Mouse (Mus musculus) neural tube, embryonic 14.5 days (tissue): ENCODE data around the gene Ncapd3. TPM values are rescaled to one million over a fixed set of nuclear protein-coding genes. Genes with fewer than 3 reads are reported as not detected.

Source experiments
- ATAC-seq: fragments of 200-750 bp; cut with Nextera tagmentation; 2 replicates; pipeline ENCODE4 v1.8.0; 2017; ENCODE audit warnings: low read depth, mild to moderate bottlenecking, moderate TSS enrichment, moderate library complexity
- H3K27ac ChIP-seq: fragments of 300-500 bp; sonication (generic); 2 replicates; pipeline ENCODE4 v1.5.1; 2014; ENCODE audit warnings: low read depth, mild to moderate bottlenecking, control low read depth, low read length, moderate library complexity, mixed read lengths
- H3K27me3 ChIP-seq: fragments of 300-500 bp; sonication (generic); 2 replicates; pipeline ENCODE4 v1.6.1; 2014; ENCODE audit warnings: low read length; ENCODE audit not compliant: control insufficient read depth, insufficient read depth
- H3K36me3 ChIP-seq: fragments of 300-500 bp; sonication (generic); 2 replicates; pipeline ENCODE4 v1.6.1; 2014; ENCODE audit warnings: low read length, mixed read lengths; ENCODE audit not compliant: control insufficient read depth, insufficient read depth
- H3K4me1 ChIP-seq: fragments of 300-500 bp; sonication (generic); 2 replicates; pipeline ENCODE4 v1.6.1; 2014; ENCODE audit warnings: low read length; ENCODE audit not compliant: control insufficient read depth, insufficient read depth
- H3K4me2 ChIP-seq: fragments of 300-500 bp; sonication (generic); 2 replicates; pipeline ENCODE4 v1.6.1; 2014; ENCODE audit warnings: mild to moderate bottlenecking, low read depth, low read length, control low read depth
- H3K4me3 ChIP-seq: fragments of 300-500 bp; sonication (generic); 2 replicates; pipeline ENCODE4 v1.5.1; 2014; ENCODE audit warnings: low read depth, low read length, control low read depth, mixed read lengths
- H3K9ac ChIP-seq: fragments of 300-500 bp; sonication (generic); replicated peaks from 2 replicates; pipeline ENCODE4 v1.6.1; 2014; ENCODE audit warnings: low read depth, mild to moderate bottlenecking, control low read depth, low read length, mixed read lengths
- H3K9me3 ChIP-seq: fragments of 300-500 bp; sonication (generic); 2 replicates; pipeline ENCODE4 v1.6.1; 2016; ENCODE audit warnings: low read length; ENCODE audit not compliant: control insufficient read depth
- WGBS: fragments of 180-500 bp; shearing (Covaris S2); extraction: QIAGEN DNeasy Blood & Tissue Kit; methylation state at CpG from one replicate; pipeline ENCODE4 v1.1.7; 2014; 5-methylcytosine and 5-hydroxymethylcytosine counted together
- polyA plus RNA-seq: library from polyadenylated mRNA; unstranded; fragments of >200 nt; fragmentation: Nextera tagmentation; extraction: Ambion mirVana; gene quantifications from 2 replicates; pipeline ENCODE4 v1.2.1, GENCODE M21; 2014

The Ncapd3 gene
- polyA plus RNA-seq, 1 experiment from 2014 or later, result 16.7 TPM

DNA sequence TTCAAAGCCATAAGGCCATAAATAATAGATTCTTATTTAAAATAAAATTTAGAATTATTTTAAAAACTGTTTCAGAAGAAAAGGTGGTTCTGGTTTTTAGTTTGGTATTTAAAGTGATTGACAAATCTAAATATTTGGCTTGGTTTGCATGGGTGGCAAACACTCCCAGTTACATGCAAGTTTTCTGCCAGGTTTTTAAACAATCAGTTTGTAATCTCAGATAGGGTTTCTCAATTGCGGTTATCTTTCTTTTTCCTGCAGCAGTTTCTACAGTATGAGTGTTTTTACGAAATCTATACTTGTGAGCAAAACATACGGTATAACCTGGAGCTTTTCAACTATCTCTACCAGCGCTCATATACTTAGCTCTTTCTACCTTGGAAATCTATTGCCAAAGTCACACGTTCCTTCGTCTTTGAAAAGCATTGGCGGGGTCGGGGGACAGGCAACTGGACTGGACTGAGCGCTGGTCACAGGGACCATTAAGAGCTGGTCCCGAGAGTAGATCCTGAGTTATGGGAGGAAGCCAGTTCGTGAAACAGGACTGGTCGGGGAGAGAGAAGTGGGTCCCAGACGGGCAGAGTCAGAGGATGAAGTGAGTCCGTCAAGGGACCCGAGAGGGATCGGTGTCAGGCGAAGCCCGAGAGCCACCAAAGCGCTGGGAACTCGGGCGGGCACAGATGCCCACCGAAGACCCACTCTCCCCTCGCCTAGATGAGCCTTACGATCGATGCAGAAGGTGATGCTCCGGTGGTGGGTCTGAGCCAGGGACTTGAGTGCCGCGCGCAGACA, 31.1 kb upstream of the Ncapd3 start:
- H3K4me2 ChIP-seq, result peak overlapping the region; percentile 59
- peak; percentile 71 for ATAC-seq
- H3K27ac ChIP-seq, result peak overlapping the region; percentile 48; the same call in 1 of the 2 replicates
- WGBS, result 4% methylated on average over 29 of the region's 29 CpGs
- H3K27me3 ChIP-seq, result no peaks in the 10 kb centered on the region
- no peaks in the 10 kb centered on the region for H3K9me3 ChIP-seq
- H3K9ac ChIP-seq, result peak overlapping the region; percentile 74
- H3K36me3 ChIP-seq, result no peaks in the 10 kb centered on the region
- peak overlapping the region; percentile 69 for H3K4me3 ChIP-seq
- H3K4me1 ChIP-seq, result peaks cover 10% of the 10 kb centered on the region; the same call in 1 of the 2 replicates

DNA sequence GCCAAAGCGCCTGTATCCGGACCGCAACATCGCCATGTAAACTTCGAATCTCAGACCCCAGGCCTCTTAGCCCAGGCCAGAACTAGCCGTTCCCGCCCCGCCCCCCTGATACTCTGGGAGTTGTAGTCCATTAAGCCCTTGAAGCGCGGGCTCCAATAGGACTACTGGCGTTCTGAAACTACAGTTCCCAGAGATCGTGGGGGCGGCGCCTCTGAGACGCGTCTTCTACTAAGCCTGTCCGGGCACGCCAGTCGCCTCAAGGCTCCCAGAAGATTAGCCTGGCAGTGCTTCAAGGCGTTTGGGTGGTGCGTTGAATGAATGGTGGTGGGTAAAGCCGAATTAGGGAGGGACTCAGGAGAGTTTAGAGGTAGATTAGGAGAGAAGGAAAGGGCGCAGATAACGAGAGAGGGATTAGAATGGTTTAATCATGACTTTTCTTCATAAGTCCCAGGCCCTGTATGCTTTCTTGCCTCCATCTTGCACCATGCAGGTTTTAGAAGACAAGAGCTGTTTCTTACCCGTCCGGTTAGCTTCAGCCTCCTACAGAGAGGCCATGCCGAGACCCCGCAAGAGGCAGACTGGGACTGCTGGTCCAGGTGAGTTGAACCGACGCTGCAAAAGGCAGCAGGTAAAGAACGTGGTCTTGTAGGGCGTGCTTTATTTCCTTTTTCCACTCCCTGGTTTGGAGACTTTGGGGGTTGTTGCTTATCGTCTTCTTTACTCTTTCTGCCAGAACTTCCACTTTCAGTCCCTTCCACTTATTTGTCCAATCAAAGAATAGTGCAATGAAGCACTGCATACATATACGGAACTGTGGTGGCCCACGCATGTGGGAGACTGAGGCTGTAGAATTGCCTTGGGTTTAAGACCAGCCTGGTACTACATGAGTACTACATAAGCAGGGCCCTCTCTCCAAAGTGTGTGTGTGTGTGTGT, 30.2 kb upstream of the Ncapd3 start, which contains the start of the genes Acad8 and Thyn1:
TSS of gene Acad8 (minus strand) at position 106 of the 935 bp plus-strand sequence.
TSS of gene Thyn1 (plus strand) at position 250 of the 935 bp plus-strand sequence.
- WGBS, result 1% methylated on average over 35 of the region's 35 CpGs
- no peaks in the 10 kb centered on the region for H3K27me3 ChIP-seq
- no peaks in the 10 kb centered on the region for H3K9me3 ChIP-seq
- peak within 1 kb of the TSS; percentile 74 for H3K9ac ChIP-seq
- H3K36me3 ChIP-seq, result peaks cover 6% of the 10 kb centered on the region
- ATAC-seq, result peak; percentile 100
- peak within 1 kb of the TSS; percentile 64 for H3K27ac ChIP-seq
- peak within 1 kb of the TSS; percentile 69 for H3K4me3 ChIP-seq
- peak within 1 kb of the TSS; percentile 71 for H3K4me2 ChIP-seq
- H3K4me1 ChIP-seq, result peaks cover 10% of the 10 kb centered on the region; the same call in 1 of the 2 replicates

DNA sequence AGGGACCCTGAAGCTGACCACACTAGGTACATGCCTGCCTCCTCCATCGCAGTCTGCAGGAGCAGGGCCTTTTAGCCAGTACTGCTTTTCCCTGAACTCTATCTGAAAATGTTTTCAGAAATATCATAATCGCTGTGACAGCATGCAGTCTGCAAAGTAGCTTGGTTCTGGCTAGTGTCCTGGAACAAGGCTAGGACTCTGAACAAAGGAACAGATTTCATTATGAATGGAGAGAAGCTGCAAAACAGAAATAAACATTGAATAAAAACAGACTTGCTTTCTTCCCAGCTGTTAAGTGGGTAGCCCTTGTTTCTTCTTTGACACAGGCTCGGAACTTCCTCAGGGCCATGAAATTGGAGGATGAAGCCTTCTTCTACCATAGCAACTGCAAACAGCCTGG, 24.7 kb upstream of the Ncapd3 start:
- H3K9ac ChIP-seq, result no peak overlapping the region
- ATAC-seq, result no peak
- WGBS, result 84% methylated on average over 3 of the region's 3 CpGs
- no peak overlapping the region for H3K4me2 ChIP-seq
- H3K4me1 ChIP-seq, result peaks cover 8% of the 10 kb centered on the region; the same call in 1 of the 2 replicates
- H3K4me3 ChIP-seq, result no peak overlapping the region
- H3K27me3 ChIP-seq, result no peaks in the 10 kb centered on the region
- H3K9me3 ChIP-seq, result no peaks in the 10 kb centered on the region
- H3K36me3 ChIP-seq, result peaks cover 53% of the 10 kb centered on the region
- no peak overlapping the region for H3K27ac ChIP-seq

DNA sequence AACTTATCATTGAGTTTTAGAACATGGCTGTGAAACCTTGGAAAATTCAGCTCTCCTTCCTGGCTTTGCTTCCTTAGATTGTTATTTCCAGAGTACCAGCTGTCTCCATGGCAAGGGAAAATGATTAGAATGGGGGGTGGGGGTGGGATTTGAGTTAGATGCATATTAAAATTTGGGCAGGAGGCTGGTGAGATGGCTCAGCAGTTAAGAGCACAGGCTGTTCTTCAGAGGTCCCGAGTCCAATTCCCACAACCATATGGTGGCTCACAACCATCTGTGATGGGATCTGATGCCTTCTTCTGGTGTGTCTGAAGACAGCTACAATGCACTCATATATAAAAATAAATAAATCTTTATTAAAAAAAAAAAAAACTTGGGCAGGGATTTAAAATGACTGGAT, 24.0 kb upstream of the Ncapd3 start:
- H3K36me3 ChIP-seq, result peaks cover 58% of the 10 kb centered on the region

DNA sequence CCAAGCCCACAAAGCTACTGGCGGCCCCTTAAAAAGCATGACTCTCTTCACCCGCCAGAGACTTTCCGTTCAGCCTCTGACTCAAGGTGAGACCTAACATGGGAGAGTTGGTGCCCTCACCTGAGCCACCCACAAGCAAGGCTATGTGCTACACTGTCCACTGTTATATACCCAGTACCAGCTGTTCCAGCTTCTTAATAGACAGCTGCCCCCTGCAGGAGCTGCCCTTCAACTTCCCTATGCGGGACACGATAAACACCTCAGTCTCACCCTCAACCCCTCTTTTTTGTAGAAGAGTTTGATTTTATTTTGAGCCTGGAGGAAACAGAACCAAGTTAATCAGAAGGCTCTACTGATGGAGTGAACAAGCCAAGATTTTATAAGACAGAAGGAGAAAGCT, 23.1 kb upstream of the Ncapd3 start:
- no peak overlapping the region for H3K27ac ChIP-seq
- peaks cover 61% of the 10 kb centered on the region for H3K36me3 ChIP-seq
- H3K9ac ChIP-seq, result no peak overlapping the region
- no peak overlapping the region for H3K4me3 ChIP-seq
- H3K27me3 ChIP-seq, result no peaks in the 10 kb centered on the region
- no peaks in the 10 kb centered on the region for H3K4me1 ChIP-seq
- WGBS, result 94% methylated on average over 5 of the region's 5 CpGs
- H3K9me3 ChIP-seq, result no peaks in the 10 kb centered on the region
- ATAC-seq, result peak; percentile 35; the same call in 1 of the 2 replicates
- no peak overlapping the region for H3K4me2 ChIP-seq

More for the DNA sequence above, 24.0 kb upstream of the Ncapd3 start:
- Histone ChIP-seq H3K4me3 (no peak overlapping the region), H3K9me3 (no peaks in the 10 kb centered on the region), H3K4me1 (peaks cover 2% of the 10 kb centered on the region; the same call in 1 of the 2 replicates), H3K4me2 (no peak overlapping the region), H3K27me3 (no peaks in the 10 kb centered on the region), H3K9ac (no peak overlapping the region), H3K27ac (no peak overlapping the region)
- no peak for ATAC-seq
- WGBS, result 68% methylated on average over 1 of the region's 1 CpGs

DNA sequence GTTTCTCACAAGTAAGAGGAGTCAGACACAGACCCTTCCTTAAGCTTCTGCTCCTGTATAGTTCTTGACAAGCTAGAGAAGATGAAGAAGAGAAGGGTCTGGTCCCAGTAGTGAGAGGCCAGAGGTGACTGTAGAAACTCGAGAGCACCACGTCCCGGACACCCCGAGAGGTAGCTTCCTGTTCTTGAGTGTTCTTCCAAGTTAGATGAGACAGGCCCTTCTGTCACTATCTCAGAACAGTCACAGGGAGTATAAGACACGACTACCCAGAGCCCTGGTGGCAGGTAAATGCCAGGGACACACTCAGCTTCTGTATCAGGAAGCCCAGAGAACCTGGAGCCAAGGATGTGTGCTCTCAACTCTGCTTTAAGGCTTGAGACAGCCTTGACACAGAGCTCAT, 20.7 kb upstream of the Ncapd3 start:
- Histone ChIP-seq H3K9ac (no peak overlapping the region), H3K36me3 (peaks cover 81% of the 10 kb centered on the region), H3K27ac (no peak overlapping the region), H3K4me2 (no peak overlapping the region), H3K4me3 (no peak overlapping the region), H3K4me1 (no peaks in the 10 kb centered on the region), H3K9me3 (no peaks in the 10 kb centered on the region), H3K27me3 (no peaks in the 10 kb centered on the region)
- 88% methylated on average over 5 of the region's 5 CpGs for WGBS
- ATAC-seq, result no peak

DNA sequence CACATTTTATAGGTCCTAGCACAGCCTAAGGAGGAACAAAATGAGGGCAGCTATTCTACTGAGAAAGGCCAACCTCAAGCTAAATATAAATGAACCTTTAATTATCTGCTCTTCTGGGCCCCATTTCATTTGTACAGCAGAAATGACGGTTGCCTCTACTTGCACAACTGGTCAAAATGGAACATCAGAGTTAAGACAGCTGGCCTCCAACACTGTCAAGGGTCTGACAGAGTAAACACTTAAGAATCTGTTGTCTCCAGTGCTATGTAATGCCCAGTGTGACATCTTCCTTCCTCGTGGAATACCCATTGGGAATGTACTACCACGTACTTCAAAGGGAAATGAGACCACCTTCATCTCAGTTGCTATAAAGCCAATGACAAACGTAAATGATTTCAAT, 18.4 kb upstream of the Ncapd3 start:
- Histone ChIP-seq H3K4me3 (no peak overlapping the region), H3K4me1 (no peaks in the 10 kb centered on the region), H3K4me2 (no peak overlapping the region), H3K9ac (no peak overlapping the region), H3K27ac (no peak overlapping the region), H3K27me3 (no peaks in the 10 kb centered on the region), H3K36me3 (peaks cover 78% of the 10 kb centered on the region), H3K9me3 (no peaks in the 10 kb centered on the region)
- 90% methylated on average over 4 of the region's 4 CpGs for WGBS
- ATAC-seq, result no peak

DNA sequence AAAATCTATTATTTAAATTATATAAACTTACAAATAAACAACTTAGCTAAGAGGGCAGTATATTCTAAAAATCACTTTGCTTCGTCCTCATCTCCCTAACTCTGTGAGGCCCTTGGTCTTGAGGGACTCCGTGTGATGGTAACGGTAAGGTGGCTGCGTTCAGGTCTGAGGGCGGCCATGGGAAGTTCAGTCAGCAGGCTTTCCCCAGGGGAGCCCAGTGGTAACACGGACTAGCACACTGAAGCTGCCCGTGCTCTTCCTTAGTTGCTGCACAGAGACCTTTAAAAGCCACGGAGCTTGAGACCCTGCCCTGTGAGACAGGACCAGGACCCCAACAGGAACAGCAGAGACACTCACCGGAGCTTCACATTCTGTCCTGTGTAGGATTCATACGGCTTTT, 11.0 kb upstream of the Ncapd3 start:
- WGBS, result 92% methylated on average over 10 of the region's 10 CpGs
- Histone ChIP-seq H3K4me2 (no peak overlapping the region), H3K36me3 (peaks cover 30% of the 10 kb centered on the region), H3K4me3 (no peak overlapping the region), H3K27ac (no peak overlapping the region), H3K9me3 (no peaks in the 10 kb centered on the region), H3K4me1 (no peaks in the 10 kb centered on the region), H3K9ac (no peak overlapping the region), H3K27me3 (no peaks in the 10 kb centered on the region)
- ATAC-seq, result no peak
